Mouse (Mus musculus) heart, embryonic 16.5 days (tissue): ENCODE measurements at regions not wholly inside any gene's neighbourhood (a gene's known extent, or its start where the extent isn't known, plus 50 kb on each side); places are given as distances from the start of the nearest gene placed in this dataset.

Experiments
- ATAC-seq: fragments of 200-750 bp; cut with Nextera tagmentation; replicated peaks from 2 replicates; pipeline ENCODE4 v1.8.0; 2017; ENCODE audit warnings: moderate number of reproducible peaks; ENCODE audit not compliant: insufficient read depth, low FRiP score; ENCODE audit errors: extremely low read depth
- H3K27ac ChIP-seq: fragments of 300-500 bp; sonication (generic); 2 replicates; pipeline ENCODE4 v1.5.1; 2014; ENCODE audit warnings: mild to moderate bottlenecking, low read length, control low read depth, moderate library complexity
- H3K27me3 ChIP-seq: fragments of 300-500 bp; sonication (generic); 2 replicates; pipeline ENCODE4 v1.6.1; 2014; ENCODE audit warnings: low read length, mixed read lengths; ENCODE audit not compliant: control insufficient read depth, insufficient read depth
- H3K36me3 ChIP-seq: fragments of 300-500 bp; sonication (generic); 2 replicates; pipeline ENCODE4 v1.6.1; 2014; ENCODE audit not compliant: control insufficient read depth, insufficient read depth
- H3K4me1 ChIP-seq: fragments of 300-500 bp; sonication (generic); 2 replicates; pipeline ENCODE4 v1.6.1; 2014; ENCODE audit warnings: low read length, mixed read lengths; ENCODE audit not compliant: control insufficient read depth, insufficient read depth
- H3K4me2 ChIP-seq: fragments of 300-500 bp; sonication (generic); 2 replicates; pipeline ENCODE4 v1.6.1; 2014; ENCODE audit warnings: low read depth, mild to moderate bottlenecking, control low read depth, low read length
- H3K4me3 ChIP-seq: fragments of 300-500 bp; sonication (generic); 2 replicates; pipeline ENCODE4 v1.5.1; 2014; ENCODE audit warnings: mild to moderate bottlenecking, control low read depth, low read length
- H3K9ac ChIP-seq: fragments of 300-500 bp; sonication (generic); 2 replicates; pipeline ENCODE4 v1.6.1; 2014; ENCODE audit warnings: low read length, control low read depth
- H3K9me3 ChIP-seq: fragments of 300-500 bp; sonication (generic); replicated peaks from 2 replicates; pipeline ENCODE4 v1.6.1; 2016; ENCODE audit warnings: low read length; ENCODE audit not compliant: control insufficient read depth
- WGBS: fragments of 180-500 bp; shearing (Covaris S2); extraction: QIAGEN DNeasy Blood & Tissue Kit; methylation state at CpG from one replicate; pipeline ENCODE4 v1.1.7; 2014; 5-methylcytosine and 5-hydroxymethylcytosine counted together

DNA sequence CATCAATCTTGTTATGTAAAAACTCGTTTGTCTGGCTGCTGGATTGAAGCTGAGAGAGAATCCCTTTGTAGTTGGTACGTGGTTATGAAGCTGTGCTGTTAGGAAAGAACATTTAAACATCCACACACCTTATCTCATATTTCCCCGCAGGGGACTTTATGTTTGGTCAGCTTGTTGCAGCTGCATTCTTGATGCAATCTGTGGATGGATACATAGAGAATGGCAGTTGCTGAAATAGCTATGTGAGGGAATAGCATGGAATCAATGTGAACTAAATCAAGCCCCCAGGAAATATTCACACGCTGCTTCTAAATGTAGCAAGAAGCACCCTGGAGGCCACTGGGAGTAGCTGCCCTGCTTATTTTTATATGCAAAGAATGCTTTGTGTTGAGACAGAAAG, 236.3 kb downstream of the Arl4a start:
- H3K4me2 ChIP-seq: no peak overlapping the region
- no peak overlapping the region for H3K27ac ChIP-seq
- WGBS: 38% methylated on average over 4 of the region's 4 CpGs
- no peaks in the 10 kb centered on the region for H3K4me1 ChIP-seq
- no peak overlapping the region for H3K9ac ChIP-seq
- no peaks in the 10 kb centered on the region for H3K9me3 ChIP-seq
- H3K27me3 ChIP-seq: no peaks in the 10 kb centered on the region
- H3K4me3 ChIP-seq: no peak overlapping the region
- no peak for ATAC-seq
- no peaks in the 10 kb centered on the region for H3K36me3 ChIP-seq

DNA sequence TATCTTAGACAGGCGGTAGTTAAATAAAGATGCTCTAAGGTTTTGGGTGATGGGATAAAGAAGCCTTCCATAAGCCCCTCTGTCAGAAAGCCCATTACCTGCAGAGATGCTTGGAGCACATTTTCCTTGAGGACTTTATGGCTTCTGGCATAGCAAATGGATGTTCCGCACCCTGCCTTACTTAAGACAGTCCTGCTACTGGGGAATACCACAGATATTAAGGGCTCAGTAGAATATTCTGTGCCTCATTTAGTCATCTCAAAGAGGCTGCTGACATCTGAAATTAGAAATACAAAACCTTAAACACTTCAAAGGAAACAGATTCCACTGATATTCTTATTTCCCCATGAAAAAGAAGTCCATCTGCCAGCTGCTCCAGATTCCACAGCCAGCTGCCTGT, 240.0 kb downstream of the Arl4a start:
- H3K9ac ChIP-seq: no peak overlapping the region
- no peaks in the 10 kb centered on the region for H3K4me1 ChIP-seq
- no peak for ATAC-seq

DNA sequence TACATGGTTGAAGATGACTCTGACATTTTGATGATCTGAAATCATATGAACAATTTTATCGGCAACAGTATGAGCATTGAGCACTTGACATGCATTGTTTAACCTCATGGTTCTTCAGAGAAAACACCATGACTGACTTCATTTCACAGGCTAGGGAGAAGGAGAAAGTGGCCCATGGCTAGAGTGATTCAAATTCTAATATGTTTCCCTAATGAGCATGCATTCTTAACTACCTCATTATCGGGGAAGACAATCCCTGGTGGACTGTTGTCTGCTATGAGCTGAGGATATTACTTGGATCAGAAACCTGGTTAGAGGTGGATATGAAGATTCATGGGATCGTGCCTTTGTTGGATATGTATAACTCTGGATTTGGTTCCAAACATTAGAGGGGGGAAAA, 240.9 kb downstream of the Arl4a start:
- no peaks in the 10 kb centered on the region for H3K36me3 ChIP-seq
- no peak overlapping the region for H3K27ac ChIP-seq
- no peak overlapping the region for H3K4me2 ChIP-seq
- WGBS: 84% methylated on average over 3 of the region's 3 CpGs
- H3K9ac ChIP-seq: no peak overlapping the region
- no peaks in the 10 kb centered on the region for H3K4me1 ChIP-seq
- H3K9me3 ChIP-seq: no peaks in the 10 kb centered on the region
- H3K27me3 ChIP-seq: no peaks in the 10 kb centered on the region
- no peak overlapping the region for H3K4me3 ChIP-seq
- no peak for ATAC-seq

More for the DNA sequence above, 240.0 kb downstream of the Arl4a start:
- Histone ChIP-seq H3K9me3 (no peaks in the 10 kb centered on the region), H3K4me3 (no peak overlapping the region), H3K4me2 (no peak overlapping the region), H3K27ac (no peak overlapping the region), H3K27me3 (no peaks in the 10 kb centered on the region), H3K36me3 (no peaks in the 10 kb centered on the region)
- WGBS: 96% methylated on average over 2 of the region's 2 CpGs

GRCm38 (mm10) chr12:39785026-39785425, 252.8 kb downstream of the Arl4a start:
- no peak overlapping the region for H3K4me3 ChIP-seq
- no peak overlapping the region for H3K9ac ChIP-seq
- H3K9me3 ChIP-seq: no peaks in the 10 kb centered on the region
- H3K27ac ChIP-seq: no peak overlapping the region
- no peak overlapping the region for H3K4me2 ChIP-seq
- no peaks in the 10 kb centered on the region for H3K27me3 ChIP-seq
- 90% methylated on average over 3 of the region's 3 CpGs for WGBS
- ATAC-seq: no peak
- no peaks in the 10 kb centered on the region for H3K4me1 ChIP-seq
- no peaks in the 10 kb centered on the region for H3K36me3 ChIP-seq

- 76% methylated on average over 3 of the region's 3 CpGs for WGBS
- H3K4me2 ChIP-seq: no peak overlapping the region
- H3K4me3 ChIP-seq: no peak overlapping the region
- no peak for ATAC-seq
- no peaks in the 10 kb centered on the region for H3K4me1 ChIP-seq
- H3K27ac ChIP-seq: no peak overlapping the region
- H3K9me3 ChIP-seq: no peaks in the 10 kb centered on the region
- no peaks in the 10 kb centered on the region for H3K27me3 ChIP-seq
- H3K36me3 ChIP-seq: no peaks in the 10 kb centered on the region
- H3K9ac ChIP-seq: no peak overlapping the region
Measured at GRCm38 (mm10) chr12:39784532-39784931, 253.3 kb downstream of the Arl4a start.

DNA sequence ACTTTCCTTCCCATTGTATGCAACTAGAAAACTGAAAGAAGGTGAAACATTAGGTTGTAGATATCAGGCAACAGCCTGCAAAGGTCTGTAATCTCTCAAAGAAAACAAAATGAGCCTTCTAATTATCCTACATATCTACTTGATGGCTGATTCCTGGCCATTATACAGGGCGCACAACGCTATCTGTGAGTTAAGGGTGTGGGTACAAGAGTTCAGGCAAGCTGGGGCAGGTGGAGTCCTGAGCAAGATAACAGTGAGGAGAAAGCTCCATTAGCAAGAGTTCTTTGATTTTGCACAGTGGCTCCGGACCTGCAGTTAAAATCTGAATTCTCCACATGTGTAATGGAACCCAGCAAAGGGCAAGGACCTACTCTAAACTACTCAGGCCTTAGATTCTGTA, 261.7 kb downstream of the Arl4a start:
- no peaks in the 10 kb centered on the region for H3K9me3 ChIP-seq
- 60% methylated on average over 3 of the region's 3 CpGs for WGBS
- no peaks in the 10 kb centered on the region for H3K4me1 ChIP-seq
- H3K27ac ChIP-seq: no peak overlapping the region
- H3K36me3 ChIP-seq: no peaks in the 10 kb centered on the region
- H3K9ac ChIP-seq: no peak overlapping the region
- H3K4me2 ChIP-seq: no peak overlapping the region
- H3K4me3 ChIP-seq: no peak overlapping the region
- no peaks in the 10 kb centered on the region for H3K27me3 ChIP-seq
- no peak for ATAC-seq

DNA sequence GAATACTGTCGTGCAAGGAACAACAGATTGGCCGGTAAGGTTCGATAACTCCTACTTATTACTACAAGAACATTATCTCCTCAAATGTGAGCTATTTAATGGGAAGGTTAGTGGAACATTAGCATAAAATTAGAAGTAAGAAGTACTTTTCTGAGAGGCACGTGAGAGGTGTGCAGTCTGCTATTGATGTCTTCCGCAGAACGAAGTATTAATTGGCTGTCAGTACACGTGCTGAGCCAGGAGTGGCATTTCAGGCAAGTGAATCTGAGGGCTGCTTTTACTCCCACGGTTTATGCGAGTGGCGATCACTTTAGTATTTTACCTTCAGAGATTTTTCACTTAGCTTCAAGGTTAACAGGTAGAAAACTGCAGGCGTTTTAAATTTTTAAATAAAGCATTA, 270.8 kb downstream of the Arl4a start:
- no peak for ATAC-seq
- no peak overlapping the region for H3K27ac ChIP-seq
- H3K4me2 ChIP-seq: no peak overlapping the region
- no peaks in the 10 kb centered on the region for H3K36me3 ChIP-seq
- no peaks in the 10 kb centered on the region for H3K27me3 ChIP-seq
- no peaks in the 10 kb centered on the region for H3K9me3 ChIP-seq
- WGBS: 84% methylated on average over 11 of the region's 11 CpGs
- no peak overlapping the region for H3K4me3 ChIP-seq
- no peak overlapping the region for H3K9ac ChIP-seq
- H3K4me1 ChIP-seq: no peaks in the 10 kb centered on the region

GRCm38 (mm10) chr12:39763529-39763928, 274.3 kb downstream of the Arl4a start:
- H3K4me3 ChIP-seq: no peak overlapping the region
- no peak overlapping the region for H3K4me2 ChIP-seq
- WGBS: 69% methylated on average over 3 of the region's 3 CpGs
- no peak overlapping the region for H3K9ac ChIP-seq
- H3K27ac ChIP-seq: no peak overlapping the region
- no peaks in the 10 kb centered on the region for H3K9me3 ChIP-seq
- no peaks in the 10 kb centered on the region for H3K4me1 ChIP-seq
- no peaks in the 10 kb centered on the region for H3K27me3 ChIP-seq
- H3K36me3 ChIP-seq: no peaks in the 10 kb centered on the region
- ATAC-seq: no peak

- Histone ChIP-seq H3K27ac (no peak overlapping the region), H3K4me1 (no peaks in the 10 kb centered on the region), H3K4me3 (no peak overlapping the region), H3K4me2 (no peak overlapping the region), H3K9ac (no peak overlapping the region), H3K9me3 (no peaks in the 10 kb centered on the region), H3K27me3 (no peaks in the 10 kb centered on the region), H3K36me3 (no peaks in the 10 kb centered on the region)
- 57% methylated on average over 5 of the region's 5 CpGs for WGBS
- ATAC-seq: no peak
Measured at GRCm38 (mm10) chr12:39761946-39762345, 275.9 kb downstream of the Arl4a start.

DNA sequence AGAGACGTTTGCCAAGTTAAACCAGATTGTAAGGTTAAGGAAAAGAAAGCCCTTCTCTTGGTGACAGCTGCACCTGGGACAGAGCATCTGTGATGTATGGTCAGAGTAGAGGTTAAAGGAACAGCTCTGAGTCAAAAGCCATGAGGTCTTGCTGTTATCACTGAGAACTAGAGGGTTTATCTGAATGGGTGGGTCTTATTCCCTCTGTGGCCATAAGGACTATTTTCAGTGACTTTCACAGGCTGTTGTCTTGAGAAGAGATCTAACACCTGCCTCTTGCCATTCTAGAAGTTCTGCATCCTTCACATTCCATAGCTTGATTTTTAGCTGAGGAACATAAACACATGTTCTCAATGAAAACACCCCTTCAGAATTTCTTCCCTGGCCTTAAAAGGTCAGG, 276.5 kb downstream of the Arl4a start:
- Histone ChIP-seq H3K27ac (no peak overlapping the region), H3K4me2 (no peak overlapping the region), H3K4me1 (no peaks in the 10 kb centered on the region), H3K9ac (no peak overlapping the region), H3K4me3 (no peak overlapping the region), H3K27me3 (no peaks in the 10 kb centered on the region), H3K36me3 (no peaks in the 10 kb centered on the region), H3K9me3 (no peaks in the 10 kb centered on the region)
- ATAC-seq: no peak
- 35% methylated on average over 1 of the region's 1 CpGs for WGBS
